Mouse (Mus musculus) stomach, postnatal 0 days (tissue): Measurements from ENCODE around the gene Carns1.
"Not testable (repeated sequence)": the region's sequence is repeated elsewhere in the genome, so short reads cannot be mapped to it uniquely, and the experiment has no call there.

Source experiments
- CTCF ChIP-seq: IDR thresholded peaks from 2 replicates; pipeline ENCODE4 v1.5.1; 2016; ENCODE audit warnings: antibody characterized with exemption, low read depth, mild to moderate bottlenecking, moderate library complexity
- EP300 ChIP-seq: optimal IDR thresholded peaks from 2 replicates; pipeline ENCODE3; 2016; ENCODE audit warnings: antibody characterized with exemption

GRCm38 (mm10) chr19:4125268-4125667 is 50.0 kb downstream of the Carns1 start:
- not testable (repeated sequence) for TF ChIP-seq CTCF, EP300
